Mouse (Mus musculus) kidney, adult 9 months (tissue): ENCODE measurements at regions not wholly inside any gene's neighbourhood (a gene's known extent, or its start where the extent isn't known, plus 50 kb on each side); places are given as distances from the start of the nearest gene placed in this dataset.

Source experiments
- DNase-seq: peaks from one replicate; pipeline ENCODE4 v3.0.0; 2022

GRCm38 (mm10) chr5:12233377-12234096 is 149.6 kb upstream of the Sema3d start:
- no peak for DNase-seq

- DNase-seq: no peak
These were observed 139.9 kb upstream of the Sema3d start for GRCm38 (mm10) chr5:12243179-12243805.

GRCm38 (mm10) chr5:12293685-12294084 is 89.5 kb upstream of the Sema3d start:
- no peak for DNase-seq

- no peak for DNase-seq
These were observed 85.9 kb upstream of the Sema3d start for GRCm38 (mm10) chr5:12297331-12297730.

GRCm38 (mm10) chr5:12301833-12302808 is 81.1 kb upstream of the Sema3d start:
- no peak for DNase-seq

- DNase-seq: no peak
These were observed 73.8 kb upstream of the Sema3d start for GRCm38 (mm10) chr5:12309408-12309807.

GRCm38 (mm10) chr5:12332648-12333305 is 50.4 kb upstream of the Sema3d start:
- DNase-seq: no peak
